Mouse (Mus musculus) heart, adult 2 months (tissue): ENCODE results near the gene Rnf123.

Source experiments
- CTCF ChIP-seq: fragments of 200-600 bp; IDR thresholded peaks from 2 replicates; pipeline ENCODE4 v1.8.1; 2022; ENCODE audit warnings: antibody characterized with exemption, mild to moderate bottlenecking, moderate library complexity
- EP300 ChIP-seq: fragments of 200-500 bp; IDR thresholded peaks from 2 replicates; pipeline ENCODE4 v1.6.1; 2011; ENCODE audit warnings: low read depth, low read length, control low read depth; ENCODE audit not compliant: insufficient read depth
- POLR2A ChIP-seq: fragments of 200-500 bp; IDR thresholded peaks from 2 replicates; pipeline ENCODE4 v1.6.1; 2011; ENCODE audit warnings: mild to moderate bottlenecking, low read depth, low read length, control low read depth; ENCODE audit not compliant: insufficient read depth

GRCm38 (mm10) chr9:108001922-108002770 lies 81.0 kb downstream of the Rnf123 start, which contains the start of gene Ip6k1:
- TF ChIP-seq POLR2A: peak; percentile 99
- TF ChIP-seq EP300: peak; percentile 56; the same call in 1 of the 2 replicates
- TF ChIP-seq CTCF: no peak
